Mouse (Mus musculus): Measurements from ENCODE around the gene Uhrf1. TPM values are rescaled to one million over a fixed set of nuclear protein-coding genes. Genes with fewer than 3 reads are reported as not detected.

The Uhrf1 gene
- polyA plus RNA-seq, 1 experiment from 2014 or later = 128 TPM

GRCm38 (mm10) chr17:56259301-56260037 lies 43.7 kb upstream of the Uhrf1 start:
- no peaks in the 10 kb centered on the region for H3K9me3 ChIP-seq (ENCODE audit: control insufficient read depth, low read length)
- no peak overlapping the region for H3K9ac ChIP-seq (ENCODE audit: low read length)
- H3K4me1 ChIP-seq (ENCODE audit: control insufficient read depth, insufficient read depth, low read length) = peaks cover 8% of the 10 kb centered on the region; the same call in 1 of the 2 replicates
- H3K4me3 ChIP-seq (ENCODE audit: low read depth, low read length) = no peak overlapping the region
- H3K36me3 ChIP-seq (ENCODE audit: control insufficient read depth, insufficient read depth, low read length) = peaks cover 3% of the 10 kb centered on the region
- DNase-seq (ENCODE audit: low spot score) (no peak), ATAC-seq (ENCODE audit: insufficient read depth, low FRiP score, low TSS enrichment) (no peak)
- no peak overlapping the region for H3K4me2 ChIP-seq (ENCODE audit: low read depth)
- H3K27ac ChIP-seq (ENCODE audit: low read depth, low read length) = no peak overlapping the region
- H3K27me3 ChIP-seq (ENCODE audit: control insufficient read depth, insufficient read depth, low read length) = no peaks in the 10 kb centered on the region
- 95% methylated on average over 10 of the region's 10 CpGs for WGBS

- 87% methylated on average over 3 of the region's 3 CpGs for WGBS
- no peak overlapping the region for H3K4me2 ChIP-seq (ENCODE audit: low read depth)
- H3K27ac ChIP-seq (ENCODE audit: low read depth, low read length) = no peak overlapping the region
- DNase-seq (ENCODE audit: low spot score) (no peak), ATAC-seq (ENCODE audit: insufficient read depth, low FRiP score, low TSS enrichment) (no peak)
- H3K4me1 ChIP-seq (ENCODE audit: control insufficient read depth, insufficient read depth, low read length) = peaks cover 8% of the 10 kb centered on the region; the same call in 1 of the 2 replicates
- H3K9me3 ChIP-seq (ENCODE audit: control insufficient read depth, low read length) = no peaks in the 10 kb centered on the region
- no peaks in the 10 kb centered on the region for H3K27me3 ChIP-seq (ENCODE audit: control insufficient read depth, insufficient read depth, low read length)
- no peak overlapping the region for H3K9ac ChIP-seq (ENCODE audit: low read length)
- H3K36me3 ChIP-seq (ENCODE audit: control insufficient read depth, insufficient read depth, low read length) = peaks cover 3% of the 10 kb centered on the region
- no peak overlapping the region for H3K4me3 ChIP-seq (ENCODE audit: low read depth, low read length)
Measured at GRCm38 (mm10) chr17:56261166-56261565, 42.0 kb upstream of the Uhrf1 start.

GRCm38 (mm10) chr17:56262645-56263094 lies 40.5 kb upstream of the Uhrf1 start:
- H3K9me3 ChIP-seq (ENCODE audit: control insufficient read depth, low read length) = no peaks in the 10 kb centered on the region
- DNase-seq (ENCODE audit: low spot score) (no peak), ATAC-seq (ENCODE audit: insufficient read depth, low FRiP score, low TSS enrichment) (no peak)
- no peaks in the 10 kb centered on the region for H3K27me3 ChIP-seq (ENCODE audit: control insufficient read depth, insufficient read depth, low read length)
- 87% methylated on average over 3 of the region's 3 CpGs for WGBS
- peaks cover 5% of the 10 kb centered on the region; the same call in 1 of the 2 replicates for H3K4me1 ChIP-seq (ENCODE audit: control insufficient read depth, insufficient read depth, low read length)
- H3K4me3 ChIP-seq (ENCODE audit: low read depth, low read length) = no peak overlapping the region
- H3K27ac ChIP-seq (ENCODE audit: low read depth, low read length) = no peak overlapping the region
- no peak overlapping the region for H3K4me2 ChIP-seq (ENCODE audit: low read depth)
- H3K9ac ChIP-seq (ENCODE audit: low read length) = no peak overlapping the region
- H3K36me3 ChIP-seq (ENCODE audit: control insufficient read depth, insufficient read depth, low read length) = peaks cover 3% of the 10 kb centered on the region

GRCm38 (mm10) chr17:56264020-56264419 lies 39.1 kb upstream of the Uhrf1 start:
- Histone ChIP-seq H3K36me3 (ENCODE audit: control insufficient read depth, insufficient read depth, low read length) (peaks cover 3% of the 10 kb centered on the region), H3K4me2 (ENCODE audit: low read depth) (no peak overlapping the region), H3K9me3 (ENCODE audit: control insufficient read depth, low read length) (no peaks in the 10 kb centered on the region), H3K27me3 (ENCODE audit: control insufficient read depth, insufficient read depth, low read length) (no peaks in the 10 kb centered on the region), H3K4me1 (ENCODE audit: control insufficient read depth, insufficient read depth, low read length) (peaks cover 5% of the 10 kb centered on the region; the same call in 1 of the 2 replicates), H3K4me3 (ENCODE audit: low read depth, low read length) (no peak overlapping the region), H3K27ac (ENCODE audit: low read depth, low read length) (no peak overlapping the region), H3K9ac (ENCODE audit: low read length) (no peak overlapping the region)
- 25% methylated on average over 8 of the region's 8 CpGs for WGBS
- ATAC-seq (ENCODE audit: insufficient read depth, low FRiP score, low TSS enrichment) (peak; percentile 73; the same call in 1 of the 2 replicates), DNase-seq (ENCODE audit: low spot score) (peak; percentile 77)

- no peaks in the 10 kb centered on the region for H3K9me3 ChIP-seq (ENCODE audit: control insufficient read depth, low read length)
- H3K4me1 ChIP-seq (ENCODE audit: control insufficient read depth, insufficient read depth, low read length) = peaks cover 4% of the 10 kb centered on the region; the same call in 1 of the 2 replicates
- 94% methylated on average over 4 of the region's 4 CpGs for WGBS
- no peak for DNase-seq (ENCODE audit: low spot score)
- H3K9ac ChIP-seq (ENCODE audit: low read length) = no peak overlapping the region
- no peak overlapping the region for H3K27ac ChIP-seq (ENCODE audit: low read depth, low read length)
- H3K36me3 ChIP-seq (ENCODE audit: control insufficient read depth, insufficient read depth, low read length) = peaks cover 3% of the 10 kb centered on the region; the same call in 1 of the 2 replicates
- ATAC-seq (ENCODE audit: insufficient read depth, low FRiP score, low TSS enrichment) = no peak
- no peak overlapping the region for H3K4me3 ChIP-seq (ENCODE audit: low read depth, low read length)
- H3K4me2 ChIP-seq (ENCODE audit: low read depth) = no peak overlapping the region
- H3K27me3 ChIP-seq (ENCODE audit: control insufficient read depth, insufficient read depth, low read length) = no peaks in the 10 kb centered on the region
Measured at GRCm38 (mm10) chr17:56265011-56265410, 38.1 kb upstream of the Uhrf1 start.

- H3K4me3 ChIP-seq (ENCODE audit: low read depth, low read length) = no peak overlapping the region
- WGBS = 87% methylated on average over 3 of the region's 3 CpGs
- no peaks in the 10 kb centered on the region for H3K27me3 ChIP-seq (ENCODE audit: control insufficient read depth, insufficient read depth, low read length)
- H3K9ac ChIP-seq (ENCODE audit: low read length) = no peak overlapping the region
- H3K27ac ChIP-seq (ENCODE audit: low read depth, low read length) = no peak overlapping the region
- ATAC-seq (ENCODE audit: insufficient read depth, low FRiP score, low TSS enrichment) (no peak), DNase-seq (ENCODE audit: low spot score) (no peak)
- peaks cover 3% of the 10 kb centered on the region; the same call in 1 of the 2 replicates for H3K36me3 ChIP-seq (ENCODE audit: control insufficient read depth, insufficient read depth, low read length)
- no peak overlapping the region for H3K4me2 ChIP-seq (ENCODE audit: low read depth)
- H3K4me1 ChIP-seq (ENCODE audit: control insufficient read depth, insufficient read depth, low read length) = no peaks in the 10 kb centered on the region
- H3K9me3 ChIP-seq (ENCODE audit: control insufficient read depth, low read length) = no peaks in the 10 kb centered on the region
Measured at GRCm38 (mm10) chr17:56265869-56266268, 37.3 kb upstream of the Uhrf1 start.

GRCm38 (mm10) chr17:56266271-56266670 lies 36.9 kb upstream of the Uhrf1 start:
- 66% methylated on average over 3 of the region's 3 CpGs for WGBS
- DNase-seq (ENCODE audit: low spot score) (no peak), ATAC-seq (ENCODE audit: insufficient read depth, low FRiP score, low TSS enrichment) (no peak)
- H3K9me3 ChIP-seq (ENCODE audit: control insufficient read depth, low read length) = no peaks in the 10 kb centered on the region
- no peak overlapping the region for H3K4me2 ChIP-seq (ENCODE audit: low read depth)
- no peak overlapping the region for H3K4me3 ChIP-seq (ENCODE audit: low read depth, low read length)
- no peak overlapping the region for H3K27ac ChIP-seq (ENCODE audit: low read depth, low read length)
- H3K36me3 ChIP-seq (ENCODE audit: control insufficient read depth, insufficient read depth, low read length) = peaks cover 3% of the 10 kb centered on the region; the same call in 1 of the 2 replicates
- H3K9ac ChIP-seq (ENCODE audit: low read length) = no peak overlapping the region
- no peaks in the 10 kb centered on the region for H3K27me3 ChIP-seq (ENCODE audit: control insufficient read depth, insufficient read depth, low read length)
- no peaks in the 10 kb centered on the region for H3K4me1 ChIP-seq (ENCODE audit: control insufficient read depth, insufficient read depth, low read length)

GRCm38 (mm10) chr17:56269153-56269630 lies 33.9 kb upstream of the Uhrf1 start:
- ATAC-seq (ENCODE audit: insufficient read depth, low FRiP score, low TSS enrichment) (peak; percentile 83), DNase-seq (ENCODE audit: low spot score) (peak; percentile 60)
- Histone ChIP-seq H3K27me3 (ENCODE audit: control insufficient read depth, insufficient read depth, low read length) (no peaks in the 10 kb centered on the region), H3K36me3 (ENCODE audit: control insufficient read depth, insufficient read depth, low read length) (no peaks in the 10 kb centered on the region), H3K9ac (ENCODE audit: low read length) (peak overlapping the region; percentile 54), H3K27ac (ENCODE audit: low read depth, low read length) (peak overlapping the region; percentile 14; the same call in 1 of the 2 replicates), H3K9me3 (ENCODE audit: control insufficient read depth, low read length) (no peaks in the 10 kb centered on the region), H3K4me1 (ENCODE audit: control insufficient read depth, insufficient read depth, low read length) (no peaks in the 10 kb centered on the region), H3K4me3 (ENCODE audit: low read depth, low read length) (peak overlapping the region; percentile 27), H3K4me2 (ENCODE audit: low read depth) (peak overlapping the region; percentile 62)
- WGBS = 21% methylated on average over 12 of the region's 12 CpGs

GRCm38 (mm10) chr17:56269741-56270140 lies 33.4 kb upstream of the Uhrf1 start:
- H3K4me1 ChIP-seq (ENCODE audit: control insufficient read depth, insufficient read depth, low read length) = no peaks in the 10 kb centered on the region
- peak overlapping the region; percentile 54 for H3K9ac ChIP-seq (ENCODE audit: low read length)
- WGBS = 76% methylated on average over 3 of the region's 3 CpGs
- H3K27me3 ChIP-seq (ENCODE audit: control insufficient read depth, insufficient read depth, low read length) = no peaks in the 10 kb centered on the region
- peak overlapping the region; percentile 27 for H3K4me3 ChIP-seq (ENCODE audit: low read depth, low read length)
- ATAC-seq (ENCODE audit: insufficient read depth, low FRiP score, low TSS enrichment) (0 out of 2 replicates have a peak, but pooled peaks have one; percentile 5), DNase-seq (ENCODE audit: low spot score) (no peak)
- peak overlapping the region; percentile 62 for H3K4me2 ChIP-seq (ENCODE audit: low read depth)
- H3K9me3 ChIP-seq (ENCODE audit: control insufficient read depth, low read length) = no peaks in the 10 kb centered on the region
- no peaks in the 10 kb centered on the region for H3K36me3 ChIP-seq (ENCODE audit: control insufficient read depth, insufficient read depth, low read length)
- peak overlapping the region; percentile 14; the same call in 1 of the 2 replicates for H3K27ac ChIP-seq (ENCODE audit: low read depth, low read length)
